Mouse (Mus musculus): ENCODE data around the gene Gm5431.

DNA sequence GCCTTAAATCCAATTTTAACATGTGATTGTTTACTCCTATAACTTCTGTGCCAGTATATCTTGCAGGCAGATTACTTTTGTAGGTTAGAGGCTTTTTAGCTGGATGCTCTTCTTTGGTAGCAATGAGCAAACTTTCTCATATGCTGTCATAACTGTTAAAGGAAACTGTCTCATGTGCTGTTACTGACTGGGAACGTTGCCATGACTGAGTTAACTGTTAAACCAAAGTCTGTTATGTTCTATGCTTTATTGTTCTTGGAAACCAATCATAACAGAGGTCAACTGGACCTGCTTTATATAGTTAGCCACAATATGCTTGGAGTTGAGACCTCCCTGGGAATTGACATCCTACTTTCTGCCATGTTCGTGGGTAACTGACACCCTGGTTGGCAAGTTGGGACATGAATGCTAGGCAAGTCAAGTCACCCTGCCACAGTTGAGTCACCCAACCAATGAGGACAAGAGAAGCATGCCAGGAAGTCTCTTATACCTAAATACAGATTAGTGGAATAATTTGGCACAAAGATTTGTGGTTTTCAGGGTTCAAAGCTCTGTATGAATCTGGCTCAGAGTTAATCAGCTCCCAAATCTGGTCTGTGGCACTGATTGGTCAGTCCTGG is 3.1 kb downstream of the Gm5431 start:
- no peak for TF ChIP-seq GATA1 (IDR thresholded peaks at IDR 0.05; ENCODE audit: low read length)
- no peak for TF ChIP-seq TAL1 (IDR thresholded peaks at IDR 0.05; ENCODE audit: low read length)
